Mouse (Mus musculus) CH12.LX (cell line): ENCODE data around the gene Hmmr.
"Not testable (repeated sequence)": the region's sequence is repeated elsewhere in the genome, so short reads cannot be mapped to it uniquely, and the experiment has no call there.

Experiments
- CTCF ChIP-seq, 2 experiments: IDR thresholded peaks in 1 of 2; conservative IDR thresholded peaks in 1 of 2; 2 replicates each; pipeline ENCODE4 v1.5.1; 2011 to 2012; ENCODE audit warnings: low read depth in 2 of 2, low read length in 2 of 2, improper control_type of control experiment in 1 of 2, inconsistent platforms in 1 of 2, mild to moderate bottlenecking in 1 of 2, moderate library complexity in 1 of 2
- E2F4 ChIP-seq: IDR thresholded peaks from 2 replicates; pipeline ENCODE4 v1.6.1; 2011; ENCODE audit warnings: low read depth, low read length, improper control_type of control experiment; ENCODE audit not compliant: insufficient replicate concordance
- GABPA ChIP-seq: IDR thresholded peaks from 2 replicates; pipeline ENCODE4 v1.6.1; 2012; ENCODE audit warnings: low read depth, low read length, improper control_type of control experiment, inconsistent platforms; ENCODE audit not compliant: insufficient replicate concordance
- HCFC1 ChIP-seq: IDR thresholded peaks from 2 replicates; pipeline ENCODE4 v1.6.1; 2012; ENCODE audit warnings: low read depth, mild to moderate bottlenecking, inconsistent platforms, low read length, improper control_type of control experiment
- JUND ChIP-seq: conservative IDR thresholded peaks from 2 replicates; pipeline ENCODE4 v1.6.1; 2011; ENCODE audit warnings: low read depth, low read length, improper control_type of control experiment
- KAT2A ChIP-seq: IDR thresholded peaks from 2 replicates; pipeline ENCODE4 v1.6.1; 2012; ENCODE audit warnings: low read length, improper control_type of control experiment, inconsistent platforms; ENCODE audit not compliant: insufficient replicate concordance
- MAFK ChIP-seq: IDR thresholded peaks from 2 replicates; pipeline ENCODE4 v1.6.1; 2011; ENCODE audit warnings: low read length, improper control_type of control experiment; ENCODE audit not compliant: insufficient replicate concordance
- MAX ChIP-seq: IDR thresholded peaks from 2 replicates; pipeline ENCODE4 v1.6.1; 2011; ENCODE audit warnings: low read length, improper control_type of control experiment
- NELFE ChIP-seq: IDR thresholded peaks from 2 replicates; pipeline ENCODE4 v1.6.1; 2011; ENCODE audit warnings: low read depth, low read length, improper control_type of control experiment
- POLR2A ChIP-seq: IDR thresholded peaks from 2 replicates; pipeline ENCODE4 v1.6.1; 2011; ENCODE audit warnings: low read depth, mild to moderate bottlenecking, improper control_type of control experiment, low read length
- RAD21 ChIP-seq: IDR thresholded peaks from 2 replicates; pipeline ENCODE4 v1.6.1; 2011; ENCODE audit warnings: low read depth, mild to moderate bottlenecking, low read length, improper control_type of control experiment, moderate library complexity
- RCOR1 ChIP-seq: conservative IDR thresholded peaks from 2 replicates; pipeline ENCODE4 v1.6.1; 2012; ENCODE audit warnings: low read depth, mild to moderate bottlenecking, inconsistent platforms, low read length, improper control_type of control experiment
- TCF12 ChIP-seq: IDR thresholded peaks from 2 replicates; pipeline ENCODE4 v1.6.1; 2014; ENCODE audit warnings: low read depth, mild to moderate bottlenecking, inconsistent platforms, low read length, improper control_type of control experiment
- USF2 ChIP-seq: conservative IDR thresholded peaks from 2 replicates; pipeline ENCODE4 v1.6.1; 2011; ENCODE audit warnings: low read depth, low read length, improper control_type of control experiment

GRCm38 (mm10) chr11:40709899-40710298, 23.3 kb downstream of the Hmmr start:
- not testable (repeated sequence) for TF ChIP-seq CTCF (conservative IDR thresholded peaks at IDR 0.05 in 1 of 2, IDR thresholded peaks at IDR 0.05 in 1 of 2; ENCODE audit: low read depth in 2 of 2, low read length in 2 of 2); POLR2A; USF2; JUND; NELFE; MAFK; RAD21; E2F4; TCF12; RCOR1; KAT2A; GABPA; HCFC1; MAX
